Mouse (Mus musculus) liver, adult 10 weeks (tissue): ENCODE results near the gene Rpl6. TPM values are rescaled to one million over a fixed set of nuclear protein-coding genes. Genes with fewer than 3 reads are reported as not detected.

Experiments
- polyA plus RNA-seq: library from polyadenylated mRNA; stranded (reverse); fragments of 350-450 nt; fragmentation: Illumina TruSeq; extraction: RNeasy Lipid Tissue Mini Kit (QIAGEN cat#74804); gene quantifications from one replicate; pipeline ENCODE4 v1.2.3, GENCODE M21; 2014; ENCODE audit warnings: low read depth, low replicate concordance

The Rpl6 gene
- 155 TPM for polyA plus RNA-seq

DNA sequence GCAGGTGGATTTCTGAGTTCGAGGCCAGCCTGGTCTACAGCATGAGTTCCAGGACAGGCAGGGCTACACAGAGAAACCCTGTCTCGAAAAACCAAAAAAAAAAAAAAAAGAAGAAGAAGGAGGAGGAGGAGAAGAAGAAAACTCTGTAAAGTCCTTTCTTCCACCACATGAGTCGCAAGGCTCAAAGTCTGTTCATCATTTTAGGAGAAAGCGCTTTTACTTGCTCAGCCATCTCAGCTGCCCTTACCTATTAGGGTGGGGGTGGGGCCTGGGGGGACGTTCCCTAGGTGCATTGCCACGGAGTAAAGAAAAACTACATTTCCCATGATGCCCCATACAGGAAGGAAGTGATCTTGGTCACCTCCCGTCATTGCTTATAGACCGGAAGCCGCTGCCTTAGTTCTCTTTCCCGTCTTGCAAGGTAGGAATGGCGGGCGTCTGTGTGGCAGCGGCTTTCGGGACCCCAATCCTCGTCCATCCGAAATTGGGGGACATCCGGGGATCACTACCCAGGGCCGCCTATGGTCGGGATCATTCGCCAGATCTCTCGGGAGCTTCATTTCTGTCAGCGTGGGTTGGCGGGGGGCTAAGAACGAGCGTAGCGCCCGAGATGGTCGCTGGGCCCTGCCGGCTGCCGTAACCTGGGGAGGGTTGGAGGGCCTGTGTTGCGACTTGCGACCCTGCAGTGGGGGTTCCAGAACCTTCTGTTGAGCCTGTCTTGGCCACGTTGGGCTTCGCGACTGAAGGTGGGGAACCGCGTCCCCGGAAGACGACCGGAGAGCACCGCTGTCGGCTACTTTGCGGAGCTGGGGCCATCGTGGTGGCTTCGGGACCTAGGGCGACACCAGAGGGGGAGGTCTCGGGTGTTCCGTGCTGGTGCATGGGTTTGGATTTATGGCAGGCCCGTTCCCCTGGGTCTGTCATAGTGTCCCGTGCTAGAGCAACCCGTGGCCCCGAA lies at the start of gene Rpl6:
Gene Rpl6 (plus strand): TSS at position 350 of the 958 bp plus-strand sequence.

DNA sequence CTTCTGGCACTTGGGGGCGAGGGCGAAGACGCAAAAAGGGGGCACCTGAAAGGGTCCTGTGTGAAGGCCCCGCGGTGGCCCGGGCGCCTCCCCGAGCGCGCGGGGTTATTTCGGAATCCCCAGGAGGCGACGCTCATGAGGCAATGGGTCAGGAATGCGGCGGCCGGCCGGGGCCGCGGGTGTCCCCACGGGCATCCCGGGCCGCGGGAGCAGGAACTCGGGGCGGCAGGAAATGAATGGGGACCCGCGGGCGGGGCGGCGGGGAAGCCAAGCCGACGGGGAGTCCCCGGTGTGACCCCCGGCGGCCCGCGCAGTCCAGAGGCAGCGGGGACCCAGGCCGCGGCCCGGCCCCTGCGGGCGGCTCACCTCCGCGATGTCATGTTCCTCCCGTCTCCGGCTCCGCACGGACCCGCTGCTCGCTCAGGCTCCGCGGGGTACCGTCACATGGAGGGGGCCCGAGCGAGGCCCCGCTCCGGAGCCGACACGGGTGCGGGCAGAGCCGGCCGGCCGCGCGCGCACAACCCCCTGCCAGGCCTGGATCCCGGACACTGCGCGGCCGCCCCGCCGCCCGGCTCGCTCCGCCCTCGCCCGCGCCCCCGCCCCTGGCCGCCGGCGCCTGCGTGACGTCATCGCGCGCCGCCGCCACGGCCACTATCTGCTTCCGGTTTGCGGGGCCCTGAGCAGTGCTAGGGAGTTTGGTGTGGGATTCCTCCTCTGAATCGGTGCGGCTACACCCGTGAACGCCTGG lies 13.3 kb upstream of the Rpl6 start, which contains the start of gene Ptpn11:
Gene Ptpn11 (minus strand): TSS at position 562 of the 748 bp plus-strand sequence.

DNA sequence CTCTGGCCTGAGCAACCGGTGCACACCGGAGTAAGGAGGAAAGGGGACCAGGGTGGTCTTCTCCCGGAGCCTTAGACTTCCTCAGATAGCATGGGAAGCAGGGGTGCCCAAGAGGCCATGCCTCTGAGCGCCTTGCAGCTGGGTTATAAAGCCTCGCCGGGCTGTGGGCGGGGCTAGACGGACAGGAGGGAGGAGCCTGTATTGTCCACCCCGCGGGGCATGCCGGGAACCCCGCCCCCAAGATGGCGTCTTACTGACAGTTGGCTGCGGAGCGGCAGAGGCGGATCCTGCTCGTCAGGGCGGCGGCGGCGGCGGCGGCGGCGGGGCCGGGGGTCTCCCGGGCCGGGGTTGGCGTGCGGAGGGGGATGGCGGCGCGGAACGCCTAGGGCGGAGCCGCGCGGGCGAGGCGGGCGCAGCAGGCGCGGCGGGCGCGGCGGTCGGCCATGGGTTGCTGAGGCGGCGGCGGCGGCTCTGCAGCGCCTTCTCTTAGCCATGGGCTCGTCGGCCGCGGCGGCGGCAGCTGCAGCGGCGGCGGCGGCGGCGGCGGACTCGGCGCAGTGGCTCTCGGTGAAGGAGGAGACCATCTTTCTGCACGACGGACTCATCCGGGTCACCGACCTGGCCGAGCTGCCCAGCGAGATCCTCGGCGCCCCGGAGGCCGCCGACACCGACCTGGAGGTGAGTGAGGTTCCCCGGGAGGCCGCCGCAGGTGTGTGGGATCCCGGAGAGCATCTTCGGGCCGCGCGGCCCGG lies 15.9 kb downstream of the Rpl6 start, which contains the start of gene Hectd4:
Gene Hectd4 (plus strand): TSS at position 240 of the 752 bp plus-strand sequence.

Other genes with a start within 250 kb of the Rpl6 start
- not detected for gene Rph3a, start 194.4 kb upstream of the Rpl6 start, polyA plus RNA-seq
- 15.0 TPM for gene Ptpn11, start 13.1 kb upstream of the Rpl6 start, polyA plus RNA-seq
- gene Hectd4, start 15.7 kb downstream of the Rpl6 start, polyA plus RNA-seq: 0.79 TPM
- 26.0 TPM for gene Trafd1, start 181.2 kb downstream of the Rpl6 start, polyA plus RNA-seq
- gene Naa25, start 193.5 kb downstream of the Rpl6 start, polyA plus RNA-seq: 15.2 TPM
- not detected for gene Tmem116, start 247.4 kb downstream of the Rpl6 start, polyA plus RNA-seq
- 10.6 TPM for gene Erp29, start 248.0 kb downstream of the Rpl6 start, polyA plus RNA-seq